In the genomic region with DNA sequence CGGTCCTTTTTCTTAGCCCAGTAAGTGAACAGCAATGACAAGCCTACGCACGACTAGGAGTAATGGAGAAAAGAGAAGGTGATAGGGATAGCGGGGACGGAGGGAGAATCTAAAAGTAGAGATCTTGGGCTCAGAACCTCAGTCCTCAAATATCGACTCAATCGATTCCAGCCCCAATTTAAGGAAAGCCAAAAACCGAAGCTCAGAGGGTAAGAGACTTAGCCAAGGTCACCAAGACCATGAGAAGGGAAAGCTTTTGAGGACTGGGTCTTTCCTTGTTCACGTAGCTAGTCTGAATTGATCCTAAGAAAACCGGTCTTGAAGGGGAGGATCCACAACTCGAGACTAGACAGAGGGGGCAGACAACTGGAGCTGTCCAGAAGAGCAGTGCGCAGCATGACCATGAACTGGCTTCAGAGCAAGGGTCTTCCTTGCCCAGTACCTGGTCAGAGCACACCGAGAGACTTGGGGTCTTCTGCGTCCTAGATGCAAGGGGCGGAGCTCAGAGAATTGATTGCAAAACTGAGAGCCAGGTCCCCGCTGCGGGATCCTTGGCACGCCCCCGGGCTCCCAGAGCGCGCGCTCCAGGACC, we compare ENCODE assay signal across 8 mouse cellular contexts. TPM values are rescaled to one million over a fixed set of nuclear protein-coding genes. Genes with fewer than 3 reads are reported as not detected.
DNase-seq lines count a peak whose midpoint lies in the region; ATAC-seq and TF ChIP-seq lines count a peak whose summit lies in the region.

No protein-coding gene starts in this region.

- no peak for TF ChIP-seq POLR2A in spleen, adult 2 months (IDR thresholded peaks at IDR 0.05; ENCODE audit: low read depth, low read length)

- 5% methylated on average over 22 of the region's 22 CpGs for WGBS in spleen, adult 2 months
- under 1% methylated on average over 22 of the region's 22 CpGs for WGBS in liver, embryonic 11.5 days

- peak overlapping the region; percentile 11; the same call in 1 of the 2 replicates for H3K4me3 ChIP-seq in spleen, adult 2 months (ENCODE audit: extremely low read depth, insufficient read depth, insufficient read length)
- H3K4me3 ChIP-seq in liver, embryonic 11.5 days (ENCODE audit: low read depth, low read length), result peak overlapping the region; percentile 58

- no peak overlapping the region for H3K27ac ChIP-seq in spleen, adult 2 months (ENCODE audit: insufficient read depth, low read length)
- no peak overlapping the region for H3K27ac ChIP-seq in liver, embryonic 11.5 days (ENCODE audit: low read depth, low read length)

- no peaks in the 10 kb centered on the region for H3K9me3 ChIP-seq in liver, embryonic 11.5 days (ENCODE audit: control insufficient read depth, low read length)

- H3K9ac ChIP-seq in liver, embryonic 11.5 days (ENCODE audit: low read depth, low read length), result no peak overlapping the region

- ATAC-seq in liver, embryonic 11.5 days (replicated peaks; ENCODE audit: low FRiP score), result no peak

- H3K4me2 ChIP-seq in liver, embryonic 11.5 days, result peak overlapping the region; percentile 78

- H3K27me3 ChIP-seq in spleen, adult 2 months (ENCODE audit: control insufficient read depth, insufficient read depth, low read length), result peaks cover 8% of the 10 kb centered on the region
- H3K27me3 ChIP-seq in liver, embryonic 11.5 days (replicated peaks; ENCODE audit: control insufficient read depth, insufficient read depth, low read length), result peaks cover 43% of the 10 kb centered on the region

- no peaks in the 10 kb centered on the region for H3K36me3 ChIP-seq in spleen, adult 2 months (ENCODE audit: control insufficient read depth, insufficient read depth, low read length)
- no peaks in the 10 kb centered on the region for H3K36me3 ChIP-seq in liver, embryonic 11.5 days (ENCODE audit: control insufficient read depth, insufficient read depth, low read length)

- no peaks in the 10 kb centered on the region for H3K4me1 ChIP-seq in spleen, adult 2 months (ENCODE audit: control insufficient read depth, insufficient read depth, insufficient read length)
- H3K4me1 ChIP-seq in liver, embryonic 11.5 days (replicated peaks; ENCODE audit: control insufficient read depth, insufficient read depth, low read length), result no peaks in the 10 kb centered on the region

- peak; percentile 2 for DNase-seq in adrenal gland, adult 2 months
- DNase-seq in adrenal gland, adult 18-20 months (ENCODE audit: low spot score in 2 of 2), result no peak
- DNase-seq in spleen, adult 2 months (ENCODE audit: low read depth in 1 of 2, low spot score in 2 of 2), result no peak
- no peak for DNase-seq in spleen, adult 12 weeks (ENCODE audit: low spot score)
- DNase-seq in liver, embryonic 11.5 days (ENCODE audit: low spot score), result no peak
- no peak for DNase-seq in frontal cortex, adult 2 months (ENCODE audit: extremely low spot score in 1 of 2, low spot score in 1 of 2)
- DNase-seq in thymus, postnatal 0 days (ENCODE audit: low spot score), result no peak
- DNase-seq in gastrocnemius, adult 8-10 months (ENCODE audit: low spot score in 2 of 2), result no peak

- no peak for TF ChIP-seq CTCF in spleen, adult 2 months (IDR thresholded peaks at IDR 0.05; ENCODE audit: extremely low read depth, insufficient read depth, insufficient read length, insufficient replicate concordance)

RNA-seq across cellular contexts. Expression of a gene that starts 1.2 kb away (rescaled TPM):
- total RNA-seq in adrenal gland, adult 2 months (2021), result 1 to 10 TPM; 1.6 to 1.8 TPM
- 1.3 and 1.5 TPM in 2 replicates for polyA plus RNA-seq in adrenal gland, adult 2 months (2012; rRNA removed)
- 1 to 10 TPM; 1.3 to 1.8 TPM for total RNA-seq in adrenal gland, adult 18-20 months (2021)
- 3.9 and 4.1 TPM in 2 replicates for polyA plus RNA-seq in spleen, adult 2 months (2012; rRNA removed)
- 0.05 and 0.09 TPM in 2 replicates for polyA plus RNA-seq in liver, embryonic 11.5 days (2014; fragmentation: Nextera tagmentation; extraction: Ambion mirVana)
- 16.9 and 18.2 TPM in 2 replicates for polyA plus RNA-seq in frontal cortex, adult 2 months (2012; rRNA removed)
- 0.18 and 0.20 TPM in 2 replicates for polyA plus RNA-seq in thymus, postnatal 0 days (2015; fragmentation: Nextera tagmentation; extraction: Ambion mirVana)
- total RNA-seq in gastrocnemius, adult 8-10 months (2022), result under 1 TPM; 0.64 to 0.82 (median 0.74) TPM
